Comparison of ENCODE assay signal across 8 mouse cellular contexts in the genomic region with DNA sequence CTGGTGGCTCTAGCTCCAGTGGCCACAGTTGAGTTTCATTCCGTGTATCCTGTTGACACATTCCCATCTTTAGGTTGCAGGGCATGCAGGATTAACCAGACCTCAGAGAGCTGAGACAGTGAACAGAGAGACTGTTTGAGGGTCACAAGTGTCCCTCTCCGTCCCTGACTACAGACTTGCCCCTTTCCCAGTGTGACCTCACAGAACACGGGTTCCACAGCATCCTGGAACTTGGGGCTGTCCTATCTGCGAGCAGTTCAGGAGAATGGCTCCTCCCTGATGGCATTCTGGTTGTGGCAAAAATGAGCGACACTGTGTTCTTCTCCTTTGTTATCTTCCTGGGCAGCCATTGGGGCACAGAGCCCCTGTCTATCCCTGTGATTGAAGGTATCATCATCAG. TPM values are rescaled to one million over a fixed set of nuclear protein-coding genes. Genes with fewer than 3 reads are reported as not detected.
DNase-seq lines count a peak whose midpoint lies in the region; ATAC-seq and TF ChIP-seq lines count a peak whose summit lies in the region.

A gene (minus strand): TSS at position 112 of the 400 bp plus-strand sequence.

- no peak for DNase-seq in left cerebral cortex, adult 2 months (ENCODE audit: extremely low spot score in 1 of 2, low spot score in 2 of 2)
- no peak for DNase-seq in left cerebral cortex, adult 11 months (ENCODE audit: low spot score)
- DNase-seq in embryonic facial prominence, embryonic 11.5 days (ENCODE audit: low spot score) = no peak
- DNase-seq in left cerebral cortex, postnatal 25 days (ENCODE audit: low spot score in 2 of 2) = no peak
- DNase-seq in T-cell, adult 2 months (ENCODE audit: low spot score) = no peak
- DNase-seq in thymus, postnatal 10 days (ENCODE audit: low spot score in 2 of 2) = no peak

- no peak within 1 kb of the TSS for H3K27ac ChIP-seq in left cerebral cortex, adult 2 months
- no peak within 1 kb of the TSS for H3K27ac ChIP-seq in embryonic facial prominence, embryonic 11.5 days (replicated peaks; ENCODE audit: low read depth, low read length)
- no peak within 1 kb of the TSS for H3K27ac ChIP-seq in heart, embryonic 14.5 days (replicated peaks in 1 of 2; ENCODE audit: control insufficient read depth in 1 of 2, insufficient read depth in 1 of 2, low read depth in 2 of 2, low read length in 2 of 2)
- H3K27ac ChIP-seq in neural tube, embryonic 12.5 days = no peak within 1 kb of the TSS

- no peak for TF ChIP-seq CTCF in left cerebral cortex, adult 2 months (IDR thresholded peaks at IDR 0.05)

- intact Hi-C loops in left cerebral cortex, adult 2 months (cut with DNase I) = no loop called here
- intact Hi-C loops in left cerebral cortex, postnatal 25 days (cut with DNase I) = no loop called here

- H3K27me3 ChIP-seq in embryonic facial prominence, embryonic 11.5 days (ENCODE audit: control insufficient read depth, insufficient read depth, low read length) = no peaks in the 10 kb centered on the region
- no peaks in the 10 kb centered on the region for H3K27me3 ChIP-seq in heart, embryonic 14.5 days (ENCODE audit: control insufficient read depth, insufficient read depth, low read length)
- no peaks in the 10 kb centered on the region for H3K27me3 ChIP-seq in neural tube, embryonic 12.5 days (replicated peaks)

- no peaks in the 10 kb centered on the region for H3K9me3 ChIP-seq in embryonic facial prominence, embryonic 11.5 days (replicated peaks; ENCODE audit: control insufficient read depth, low read length)
- 0 out of 2 replicates have a peak, but pooled peaks cover 2% of the 10 kb centered on the region for H3K9me3 ChIP-seq in heart, embryonic 14.5 days (ENCODE audit: control insufficient read depth, low read length)
- no peaks in the 10 kb centered on the region for H3K9me3 ChIP-seq in neural tube, embryonic 12.5 days

- ATAC-seq in embryonic facial prominence, embryonic 11.5 days (replicated peaks; ENCODE audit: insufficient number of reproducible peaks, low FRiP score, low TSS enrichment, low read depth) = no peak
- no peak for ATAC-seq in heart, embryonic 14.5 days (ENCODE audit: insufficient number of reproducible peaks, insufficient read depth, low FRiP score, low read depth)
- no peak for ATAC-seq in neural tube, embryonic 12.5 days (ENCODE audit: low FRiP score, low read depth)

- WGBS in embryonic facial prominence, embryonic 11.5 days = 84% methylated on average over 5 of the region's 5 CpGs
- WGBS in heart, embryonic 14.5 days = 70% methylated on average over 5 of the region's 5 CpGs
- 76% methylated on average over 5 of the region's 5 CpGs for WGBS in neural tube, embryonic 12.5 days

- H3K9ac ChIP-seq in embryonic facial prominence, embryonic 11.5 days (replicated peaks; ENCODE audit: low read length) = no peak within 1 kb of the TSS
- no peak within 1 kb of the TSS for H3K9ac ChIP-seq in heart, embryonic 14.5 days (ENCODE audit: low read length)
- H3K9ac ChIP-seq in neural tube, embryonic 12.5 days = no peak within 1 kb of the TSS

- H3K4me3 ChIP-seq in left cerebral cortex, adult 2 months = no peak within 1 kb of the TSS
- no peak within 1 kb of the TSS for H3K4me3 ChIP-seq in embryonic facial prominence, embryonic 11.5 days (ENCODE audit: low read depth, low read length)
- no peak within 1 kb of the TSS for H3K4me3 ChIP-seq in heart, embryonic 14.5 days (ENCODE audit: control insufficient read depth in 1 of 2, insufficient read depth in 1 of 2, low read depth in 1 of 2, low read length in 2 of 2)
- no peak within 1 kb of the TSS for H3K4me3 ChIP-seq in neural tube, embryonic 12.5 days

- no peaks in the 10 kb centered on the region for H3K4me1 ChIP-seq in embryonic facial prominence, embryonic 11.5 days (ENCODE audit: control insufficient read depth, insufficient read depth, low read length)
- H3K4me1 ChIP-seq in heart, embryonic 14.5 days (ENCODE audit: control insufficient read depth in 2 of 2, insufficient read depth in 2 of 2, low read length in 2 of 2) = no peaks in the 10 kb centered on the region
- H3K4me1 ChIP-seq in neural tube, embryonic 12.5 days = no peaks in the 10 kb centered on the region

- H3K36me3 ChIP-seq in embryonic facial prominence, embryonic 11.5 days (replicated peaks; ENCODE audit: control insufficient read depth, insufficient read depth, low read depth, low read length) = no peaks in the 10 kb centered on the region
- no peaks in the 10 kb centered on the region for H3K36me3 ChIP-seq in heart, embryonic 14.5 days (ENCODE audit: control insufficient read depth, insufficient read depth, low read length)
- H3K36me3 ChIP-seq in neural tube, embryonic 12.5 days = no peaks in the 10 kb centered on the region

- no peak within 1 kb of the TSS for H3K4me2 ChIP-seq in embryonic facial prominence, embryonic 11.5 days (ENCODE audit: low read depth, low read length)
- no peak within 1 kb of the TSS for H3K4me2 ChIP-seq in heart, embryonic 14.5 days (ENCODE audit: low read length)
- H3K4me2 ChIP-seq in neural tube, embryonic 12.5 days (replicated peaks) = no peak within 1 kb of the TSS

RNA-seq across cellular contexts. Expression of the gene that starts here (rescaled TPM):
- 100 to 1,000 TPM; 323 to 361 TPM for total RNA-seq in left cerebral cortex, adult 2 months (2021)
- 90.9 and 99.0 TPM in 2 replicates for polyA plus RNA-seq in embryonic facial prominence, embryonic 11.5 days (2014; fragmentation: Nextera tagmentation; extraction: Ambion mirVana)
- 74.4 and 79.1 TPM in 2 replicates for polyA plus RNA-seq in heart, embryonic 14.5 days (2014; fragmentation: Nextera tagmentation; extraction: Ambion mirVana)
- 100 to 1,000 TPM; 332 to 370 TPM for total RNA-seq in left cerebral cortex, postnatal 25 days (2021)
- 119 and 131 TPM in 2 replicates for polyA plus RNA-seq in neural tube, embryonic 12.5 days (2016; fragmentation: Nextera tagmentation; extraction: Ambion mirVana)
